Mouse (Mus musculus): ENCODE measurements around the gene Haus2.
"Not testable (repeated sequence)": the region's sequence is repeated elsewhere in the genome, so short reads cannot be mapped to it uniquely, and the experiment has no call there.

GRCm38 (mm10) chr2:120564548-120565188 is 44.5 kb upstream of the Haus2 start:
- not testable (repeated sequence) for TF ChIP-seq CTCF (IDR thresholded peaks at IDR 0.05; ENCODE audit: low read depth)
- TF ChIP-seq EP300 (IDR thresholded peaks at IDR 0.05; ENCODE audit: low read depth), result peak; percentile 23; the same call in 1 of the 2 replicates

Data from liver, embryonic 14.5 days (tissue).